Mouse (Mus musculus) thymus, postnatal 25 days (tissue): ENCODE results near the gene Babam2.
"Not testable (repeated sequence)": the region's sequence is repeated elsewhere in the genome, so short reads cannot be mapped to it uniquely, and the experiment has no call there.

Experiments
- DNase-seq: peaks from one replicate; pipeline ENCODE4 v3.0.0; 2022

Gene Babam2

GRCm38 (mm10) chr5:31792338-31792737 lies 94.9 kb downstream of the Babam2 start:
- DNase-seq, result no peak

- no peak for DNase-seq
These were observed 95.4 kb downstream of the Babam2 start for GRCm38 (mm10) chr5:31792863-31793262.

GRCm38 (mm10) chr5:31795414-31795813 lies 97.9 kb downstream of the Babam2 start:
- DNase-seq, result no peak

- DNase-seq, result no peak
These were observed 99.5 kb downstream of the Babam2 start for GRCm38 (mm10) chr5:31796979-31797378.

- not testable (repeated sequence) for DNase-seq
These were observed 106.7 kb downstream of the Babam2 start for GRCm38 (mm10) chr5:31804211-31804610.

GRCm38 (mm10) chr5:31804751-31805150 lies 107.3 kb downstream of the Babam2 start:
- DNase-seq, result no peak

- no peak for DNase-seq
These were observed 109.8 kb downstream of the Babam2 start for GRCm38 (mm10) chr5:31807312-31807711.

GRCm38 (mm10) chr5:31808271-31808670 lies 110.8 kb downstream of the Babam2 start:
- no peak for DNase-seq

GRCm38 (mm10) chr5:31810796-31811662 lies 113.5 kb downstream of the Babam2 start:
- no peak for DNase-seq

GRCm38 (mm10) chr5:31811663-31812001 lies 114.1 kb downstream of the Babam2 start:
- DNase-seq, result no peak

- no peak for DNase-seq
These were observed 115.7 kb downstream of the Babam2 start for GRCm38 (mm10) chr5:31813156-31813675.

- DNase-seq, result no peak
These were observed 116.6 kb downstream of the Babam2 start for GRCm38 (mm10) chr5:31814068-31814467.

- DNase-seq, result no peak
These were observed 117.6 kb downstream of the Babam2 start for GRCm38 (mm10) chr5:31815129-31815528.

- DNase-seq, result no peak
These were observed 118.6 kb downstream of the Babam2 start for GRCm38 (mm10) chr5:31816082-31816481.

- DNase-seq, result peak; percentile 41
These were observed 123.3 kb downstream of the Babam2 start for GRCm38 (mm10) chr5:31820801-31821200.

GRCm38 (mm10) chr5:31821204-31821603 lies 123.7 kb downstream of the Babam2 start:
- DNase-seq, result no peak

GRCm38 (mm10) chr5:31823673-31824072 lies 126.2 kb downstream of the Babam2 start:
- no peak for DNase-seq

GRCm38 (mm10) chr5:31824126-31824525 lies 126.6 kb downstream of the Babam2 start:
- no peak for DNase-seq

GRCm38 (mm10) chr5:31827304-31827703 lies 129.8 kb downstream of the Babam2 start:
- DNase-seq, result no peak

GRCm38 (mm10) chr5:31827896-31828295 lies 130.4 kb downstream of the Babam2 start:
- DNase-seq, result no peak

- DNase-seq, result no peak
These were observed 131.3 kb downstream of the Babam2 start for GRCm38 (mm10) chr5:31828747-31829146.

- no peak for DNase-seq
These were observed 132.1 kb downstream of the Babam2 start for GRCm38 (mm10) chr5:31829588-31829987.

GRCm38 (mm10) chr5:31831587-31831986 lies 134.1 kb downstream of the Babam2 start:
- peak; percentile 14 for DNase-seq

GRCm38 (mm10) chr5:31835691-31836090 lies 138.2 kb downstream of the Babam2 start:
- DNase-seq, result no peak

GRCm38 (mm10) chr5:31839973-31840372 lies 142.5 kb downstream of the Babam2 start:
- DNase-seq, result no peak
